22 mouse cellular contexts compared by ENCODE assay signal in genomic region chr8:66759716-66760115, GRCm38 (mm10).
A peak's percentile ranks its signal among the peaks of the same experiment; 100 is the strongest.
DNase-seq lines count a peak whose midpoint lies in the region; ATAC-seq and TF ChIP-seq lines count a peak whose summit lies in the region.
"Had no signal": no experiment of that assay in that cellular context is flagged by ENCODE, and none has a peak within 500 bp of the region (broad histone marks: within the 10 kb centered on the region; RNA-seq: fewer than 3 reads in every experiment).

No protein-coding gene starts in this region.

- no peak for TF ChIP-seq EP300 in heart, adult 2 months (IDR thresholded peaks at IDR 0.05; ENCODE audit: insufficient read depth, low read depth, low read length)
- no peak for TF ChIP-seq EP300 in lung, postnatal 0 days (IDR thresholded peaks at IDR 0.05)

- H3K27ac ChIP-seq in heart, embryonic 15.5 days, result peak overlapping the region; percentile 10; the same call in 1 of the 2 replicates
- no peak overlapping the region for H3K27ac ChIP-seq in heart, adult 2 months
- H3K27ac ChIP-seq in lung, postnatal 0 days (ENCODE audit: low read length), result no peak overlapping the region
- H3K27ac ChIP-seq in intestine, postnatal 0 days (ENCODE audit: low read depth, low read length), result no peak overlapping the region
- H3K27ac ChIP-seq: embryonic facial prominence, embryonic 10.5 days; hindbrain, embryonic 13.5 days; limb, embryonic 12.5 days; stomach, embryonic 15.5 days had no signal

- no peak overlapping the region for H3K4me3 ChIP-seq in heart, embryonic 15.5 days
- no peak overlapping the region for H3K4me3 ChIP-seq in heart, adult 2 months
- H3K4me3 ChIP-seq in lung, postnatal 0 days (ENCODE audit: low read depth, low read length), result no peak overlapping the region
- H3K4me3 ChIP-seq in intestine, postnatal 0 days (ENCODE audit: low read depth, low read length), result no peak overlapping the region
- H3K4me3 ChIP-seq: embryonic facial prominence, embryonic 10.5 days; hindbrain, embryonic 13.5 days; limb, embryonic 12.5 days; stomach, embryonic 15.5 days had no signal

- TF ChIP-seq POLR2A in heart, adult 2 months (IDR thresholded peaks at IDR 0.05; ENCODE audit: insufficient read depth, low read depth, low read length), result no peak

- no peak overlapping the region for H3K4me2 ChIP-seq in heart, embryonic 15.5 days
- H3K4me2 ChIP-seq in lung, postnatal 0 days (replicated peaks; ENCODE audit: low read depth, low read length), result no peak overlapping the region
- H3K4me2 ChIP-seq in intestine, postnatal 0 days (replicated peaks; ENCODE audit: low read depth), result no peak overlapping the region
- H3K4me2 ChIP-seq: hindbrain, embryonic 13.5 days; limb, embryonic 12.5 days; liver, embryonic 11.5 days; midbrain, embryonic 11.5 days; stomach, embryonic 15.5 days had no signal

- DNase-seq in frontal cortex, postnatal 14 days (ENCODE audit: low spot score in 2 of 2), result no peak
- DNase-seq in heart, adult 2 months, result no peak
- peak; percentile 18 for DNase-seq in lung, postnatal 0 days (ENCODE audit: low spot score)
- no peak for DNase-seq in lung, adult 18-20 months
- DNase-seq: cerebellum, adult 11-12 months; cerebellum, postnatal 10 days; kidney, adult 18-20 months; kidney, postnatal 4 days; liver, postnatal 0 days; thymus, adult 2 months; thymus, postnatal 4 days had no signal

- no peaks in the 10 kb centered on the region for H3K27me3 ChIP-seq in heart, embryonic 15.5 days
- no peaks in the 10 kb centered on the region for H3K27me3 ChIP-seq in heart, adult 2 months (ENCODE audit: control insufficient read depth, insufficient read depth, low read length)
- H3K27me3 ChIP-seq in lung, postnatal 0 days (replicated peaks; ENCODE audit: insufficient read depth, low read length), result no peaks in the 10 kb centered on the region
- H3K27me3 ChIP-seq in intestine, postnatal 0 days (replicated peaks; ENCODE audit: control insufficient read depth, insufficient read depth, low read length), result no peaks in the 10 kb centered on the region
- H3K27me3 ChIP-seq: hindbrain, embryonic 13.5 days; limb, embryonic 12.5 days; stomach, embryonic 15.5 days had no signal

- ATAC-seq in frontal cortex, adult (ENCODE audit: low TSS enrichment), result peak; percentile 48
- ATAC-seq in heart, embryonic 15.5 days (replicated peaks; ENCODE audit: insufficient number of reproducible peaks, insufficient read depth, low FRiP score, low read depth), result peak; percentile 64; the same call in 1 of the 2 replicates
- ATAC-seq in lung, postnatal 0 days, result no peak
- ATAC-seq in intestine, postnatal 0 days, result no peak
- ATAC-seq: CD4-positive, CD25-positive, alpha-beta regulatory T cell, adult 4 months; liver, postnatal 0 days; Patski had no signal

- H3K36me3 ChIP-seq in heart, embryonic 15.5 days, result no peaks in the 10 kb centered on the region
- H3K36me3 ChIP-seq in heart, adult 2 months (ENCODE audit: control insufficient read depth, insufficient read depth, low read length), result no peaks in the 10 kb centered on the region
- no peaks in the 10 kb centered on the region for H3K36me3 ChIP-seq in lung, postnatal 0 days (ENCODE audit: insufficient read depth, low read length)
- H3K36me3 ChIP-seq in intestine, postnatal 0 days (ENCODE audit: control insufficient read depth, insufficient read depth), result no peaks in the 10 kb centered on the region
- H3K36me3 ChIP-seq: embryonic facial prominence, embryonic 10.5 days; hindbrain, embryonic 13.5 days; limb, embryonic 12.5 days; stomach, embryonic 15.5 days had no signal

- no peaks in the 10 kb centered on the region for H3K9me3 ChIP-seq in heart, embryonic 15.5 days (replicated peaks)
- no peaks in the 10 kb centered on the region for H3K9me3 ChIP-seq in lung, postnatal 0 days (ENCODE audit: low read length)
- no peaks in the 10 kb centered on the region for H3K9me3 ChIP-seq in intestine, postnatal 0 days (ENCODE audit: control insufficient read depth)
- H3K9me3 ChIP-seq: embryonic facial prominence, embryonic 10.5 days; hindbrain, embryonic 13.5 days; limb, embryonic 12.5 days; stomach, embryonic 15.5 days had no signal

- no peak for TF ChIP-seq CTCF in heart, adult 2 months (IDR thresholded peaks at IDR 0.05)
- no peak for TF ChIP-seq CTCF in lung, postnatal 0 days (IDR thresholded peaks at IDR 0.05)
- no peak for TF ChIP-seq CTCF in intestine, postnatal 0 days (IDR thresholded peaks at IDR 0.05; ENCODE audit: low read depth)

- intact Hi-C loops in heart, adult 2 months (cut with DNase I), result no loop called here

- no peaks in the 10 kb centered on the region for H3K79me2 ChIP-seq in heart, adult 2 months (replicated peaks; ENCODE audit: control insufficient read depth, insufficient read depth, low read length)

- H3K4me1 ChIP-seq in heart, embryonic 15.5 days (replicated peaks), result 0 out of 2 replicates have a peak, but pooled peaks cover 6% of the 10 kb centered on the region
- no peaks in the 10 kb centered on the region for H3K4me1 ChIP-seq in heart, adult 2 months (ENCODE audit: control insufficient read depth, insufficient read depth, low read length)
- H3K4me1 ChIP-seq in lung, postnatal 0 days (ENCODE audit: insufficient read depth, low read depth, low read length), result no peaks in the 10 kb centered on the region
- H3K4me1 ChIP-seq in intestine, postnatal 0 days (replicated peaks; ENCODE audit: control insufficient read depth, insufficient read depth, low read length), result no peaks in the 10 kb centered on the region
- H3K4me1 ChIP-seq: embryonic facial prominence, embryonic 10.5 days; hindbrain, embryonic 13.5 days; limb, embryonic 12.5 days; stomach, embryonic 15.5 days had no signal

- H3K9ac ChIP-seq in heart, embryonic 15.5 days, result no peak overlapping the region
- H3K9ac ChIP-seq in heart, adult 2 months (ENCODE audit: low read depth, low read length), result no peak overlapping the region
- H3K9ac ChIP-seq in lung, postnatal 0 days (replicated peaks; ENCODE audit: low read depth), result no peak overlapping the region
- no peak overlapping the region for H3K9ac ChIP-seq in intestine, postnatal 0 days (ENCODE audit: low read depth, low read length)
- H3K9ac ChIP-seq: hindbrain, embryonic 13.5 days; limb, embryonic 12.5 days; liver, postnatal 0 days; stomach, embryonic 15.5 days had no signal

Comparison
In these comparisons a context has a peak if more than half of its experiments do, and no peak if none do; other contexts are left out.
1. ATAC-seq: peak in frontal cortex, adult (single experiment) and heart, embryonic 15.5 days (single experiment); none in lung, postnatal 0 days (single experiment) and intestine, postnatal 0 days (single experiment).